Mouse (Mus musculus) kidney, postnatal 0 days (tissue): ENCODE measurements around the gene Ccdc85c. TPM values are rescaled to one million over a fixed set of nuclear protein-coding genes. Genes with fewer than 3 reads are reported as not detected.

ENCODE experiments used
- ATAC-seq: fragments of 200-750 bp; cut with Nextera tagmentation; replicated peaks from 2 replicates; pipeline ENCODE4 v1.8.0; 2017; ENCODE audit warnings: low read depth, moderate number of reproducible peaks, moderate TSS enrichment, moderate library complexity; ENCODE audit not compliant: low FRiP score
- DNase-seq: peaks from one replicate; pipeline ENCODE4 v3.0.0-alpha.2; 2016; ENCODE audit warnings: low spot score
- H3K27ac ChIP-seq: fragments of 300-500 bp; sonication (generic); 2 replicates; pipeline ENCODE4 v1.5.1; 2014; ENCODE audit warnings: mild to moderate bottlenecking
- H3K27me3 ChIP-seq: fragments of 300-500 bp; sonication (generic); 2 replicates; pipeline ENCODE4 v1.6.1; 2014; ENCODE audit warnings: low read length, mixed read lengths; ENCODE audit not compliant: insufficient read depth
- H3K36me3 ChIP-seq: fragments of 300-500 bp; sonication (generic); 2 replicates; pipeline ENCODE4 v1.6.1; 2014; ENCODE audit warnings: low read length, mixed read lengths; ENCODE audit not compliant: insufficient read depth
- H3K4me1 ChIP-seq: fragments of 300-500 bp; sonication (generic); replicated peaks from 2 replicates; pipeline ENCODE4 v1.6.1; 2014; ENCODE audit warnings: antibody characterized with exemption, low read length, mixed read lengths; ENCODE audit not compliant: insufficient read depth
- H3K4me2 ChIP-seq: fragments of 300-500 bp; sonication (generic); 2 replicates; pipeline ENCODE4 v1.6.1; 2014; ENCODE audit warnings: mild to moderate bottlenecking, low read length, moderate library complexity, mixed read lengths
- H3K4me3 ChIP-seq: fragments of 300-500 bp; sonication (generic); replicated peaks from 2 replicates; pipeline ENCODE4 v1.5.1; 2014; ENCODE audit warnings: low read depth, low read length
- H3K9ac ChIP-seq: fragments of 300-500 bp; sonication (generic); 2 replicates; pipeline ENCODE4 v1.6.1; 2014; ENCODE audit warnings: low read depth, low read length
- H3K9me3 ChIP-seq: fragments of 300-500 bp; sonication (generic); replicated peaks from 2 replicates; pipeline ENCODE4 v1.6.1; 2016; ENCODE audit warnings: low read length, inconsistent platforms, mixed read lengths
- CTCF ChIP-seq: IDR thresholded peaks from 2 replicates; pipeline ENCODE4 v1.5.1; 2016; ENCODE audit warnings: antibody characterized with exemption, low read depth, mild to moderate bottlenecking, moderate library complexity
- WGBS: fragments of 180-500 bp; shearing (Covaris S2); extraction: QIAGEN DNeasy Blood & Tissue Kit; methylation state at CpG from one replicate; pipeline ENCODE4 v1.1.7; 2014; 5-methylcytosine and 5-hydroxymethylcytosine counted together
- polyA plus RNA-seq: library from polyadenylated mRNA; unstranded; fragments of >200 nt; fragmentation: Nextera tagmentation; extraction: Ambion mirVana; gene quantifications from 2 replicates; pipeline ENCODE4 v1.2.1, GENCODE M21; 2015

Ccdc85c gene
- polyA plus RNA-seq, result 7.2 and 7.7 TPM in 2 replicates

GRCm38 (mm10) chr12:108274661-108275507 lies at the start of gene Ccdc85c:
Gene Ccdc85c (minus strand): TSS chr12:108275425.
- peak within 1 kb of the TSS; percentile 69 for H3K4me3 ChIP-seq
- TF ChIP-seq CTCF, result no peak
- peak within 1 kb of the TSS; percentile 79 for H3K9ac ChIP-seq
- under 1% methylated on average over 92 of the region's 120 CpGs for WGBS
- peak within 1 kb of the TSS; percentile 98 for H3K4me2 ChIP-seq
- H3K36me3 ChIP-seq, result no peaks in the 10 kb centered on the region
- no peaks in the 10 kb centered on the region for H3K9me3 ChIP-seq
- H3K27me3 ChIP-seq, result no peaks in the 10 kb centered on the region
- ATAC-seq (no peak), DNase-seq (no peak)
- H3K4me1 ChIP-seq, result peaks cover 53% of the 10 kb centered on the region
- H3K27ac ChIP-seq, result peak within 1 kb of the TSS; percentile 78

DNA sequence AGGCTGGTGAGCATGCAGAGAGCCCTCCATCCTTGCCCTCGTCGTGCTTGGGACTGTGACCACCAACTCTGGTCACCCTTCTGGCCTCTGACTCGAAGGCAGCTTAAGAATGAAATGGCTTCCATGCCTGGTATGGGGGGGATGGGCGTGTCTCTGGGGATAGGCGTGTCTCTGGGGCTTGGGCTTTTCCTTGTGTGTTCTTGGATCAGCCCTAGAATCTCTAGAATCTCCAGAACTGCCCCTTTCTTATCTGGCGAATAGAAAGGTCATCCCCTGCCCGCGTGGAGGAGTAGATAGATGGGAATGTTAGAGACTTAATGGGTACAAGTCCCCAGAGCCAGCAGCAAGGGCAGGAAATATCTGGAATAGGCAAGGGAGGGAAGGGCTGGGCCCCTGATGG lies 44.9 kb upstream of the Ccdc85c start:
- WGBS, result 26% methylated on average over 8 of the region's 8 CpGs
- ATAC-seq (no peak), DNase-seq (no peak)
- Histone ChIP-seq H3K9ac (no peak overlapping the region), H3K4me3 (no peak overlapping the region), H3K36me3 (no peaks in the 10 kb centered on the region), H3K27ac (no peak overlapping the region), H3K4me1 (peaks cover 6% of the 10 kb centered on the region; the same call in 1 of the 2 replicates), H3K9me3 (no peaks in the 10 kb centered on the region), H3K27me3 (peaks cover 23% of the 10 kb centered on the region), H3K4me2 (no peak overlapping the region)
- TF ChIP-seq CTCF, result no peak

DNA sequence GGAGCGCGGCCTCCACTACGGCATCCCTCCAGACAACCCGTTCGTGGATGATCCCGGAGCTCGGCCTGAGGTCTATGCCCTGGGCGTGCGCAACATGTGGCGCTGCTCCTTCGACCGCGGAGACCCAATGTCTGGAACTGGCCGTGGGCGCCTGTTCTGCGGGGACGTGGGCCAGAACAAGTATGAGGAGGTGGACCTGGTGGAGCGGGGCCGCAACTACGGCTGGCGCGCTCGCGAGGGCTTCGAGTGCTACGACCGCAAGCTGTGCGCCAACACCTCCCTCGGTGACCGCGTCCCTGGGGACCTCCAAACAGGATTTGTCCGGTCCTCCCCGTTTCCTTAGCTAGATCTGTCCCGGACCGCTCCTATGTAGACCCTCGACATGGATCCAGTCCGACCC lies 43.3 kb upstream of the Ccdc85c start:
- no peak overlapping the region for H3K9ac ChIP-seq
- H3K4me3 ChIP-seq, result peak overlapping the region; percentile 8; the same call in 1 of the 2 replicates
- no peak for DNase-seq
- no peaks in the 10 kb centered on the region for H3K36me3 ChIP-seq
- H3K4me2 ChIP-seq, result peak overlapping the region; percentile 30
- H3K27me3 ChIP-seq, result peaks cover 23% of the 10 kb centered on the region
- no peaks in the 10 kb centered on the region for H3K9me3 ChIP-seq
- no peak overlapping the region for H3K27ac ChIP-seq
- no peak for TF ChIP-seq CTCF
- no peak for ATAC-seq
- 10% methylated on average over 37 of the region's 37 CpGs for WGBS
- H3K4me1 ChIP-seq, result peaks cover 6% of the 10 kb centered on the region; the same call in 1 of the 2 replicates

DNA sequence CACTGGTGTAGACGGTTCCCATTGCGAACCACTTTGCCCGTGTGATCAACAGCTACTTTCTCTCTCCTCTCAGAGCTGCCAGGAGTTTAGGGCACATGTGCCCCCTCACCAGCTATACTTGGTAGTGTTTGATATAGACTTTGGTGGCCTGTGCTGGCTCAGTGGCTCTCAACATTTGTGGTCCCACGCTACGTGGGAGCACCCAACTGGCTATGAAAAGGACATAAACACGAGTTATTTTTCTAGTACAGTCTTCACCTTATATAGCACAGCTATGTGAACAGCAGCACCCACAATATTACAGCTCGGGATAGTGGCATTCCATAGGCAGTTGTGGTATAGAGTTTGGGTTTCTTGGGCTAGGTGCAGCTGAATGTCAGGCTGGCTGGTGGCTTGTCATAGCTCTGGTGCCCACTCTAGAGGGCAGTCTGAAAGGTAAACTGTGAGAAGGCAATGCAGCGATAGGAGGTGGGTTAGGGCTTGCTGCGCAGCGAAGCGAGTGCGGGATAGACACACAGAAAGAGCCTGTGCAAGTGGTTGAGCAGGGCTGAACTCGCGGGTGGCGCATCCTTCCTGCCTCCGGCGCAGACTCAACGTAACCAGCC lies 42.7 kb upstream of the Ccdc85c start:
- WGBS, result 17% methylated on average over 18 of the region's 18 CpGs
- peak overlapping the region; percentile 30 for H3K4me2 ChIP-seq
- no peak for ATAC-seq

DNA sequence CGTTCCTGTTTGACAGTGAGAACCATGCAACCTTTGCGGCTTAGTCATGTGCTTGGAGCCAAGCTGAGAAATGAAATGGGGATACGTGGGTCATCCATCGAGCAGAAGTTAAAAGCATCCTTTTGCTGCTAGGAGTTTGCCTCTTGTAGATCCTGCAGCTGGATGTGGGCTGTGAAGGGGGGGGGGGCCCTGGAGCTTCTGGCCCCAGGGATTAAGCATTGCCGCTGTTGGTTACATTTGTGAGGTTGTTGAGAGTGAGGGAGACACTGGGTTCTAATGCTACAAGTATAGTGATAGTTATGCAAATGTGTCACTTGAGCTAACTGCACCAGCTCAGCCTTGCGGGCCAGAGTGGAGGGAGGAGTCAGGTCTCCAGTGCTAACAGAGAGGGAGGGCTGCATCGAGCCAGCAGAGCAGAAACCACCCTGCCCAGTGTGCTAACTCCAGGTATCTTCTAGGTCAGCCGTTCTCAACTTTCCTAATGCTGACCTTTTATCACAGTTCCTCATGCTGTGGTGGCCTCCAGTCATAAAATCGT lies 42.0 kb upstream of the Ccdc85c start:
- Histone ChIP-seq H3K9ac (no peak overlapping the region), H3K4me1 (peaks cover 8% of the 10 kb centered on the region), H3K4me2 (no peak overlapping the region), H3K4me3 (no peak overlapping the region), H3K27ac (no peak overlapping the region), H3K9me3 (no peaks in the 10 kb centered on the region), H3K27me3 (peaks cover 23% of the 10 kb centered on the region), H3K36me3 (no peaks in the 10 kb centered on the region)
- ATAC-seq, result no peak
- TF ChIP-seq CTCF, result no peak
- DNase-seq, result peak; percentile 60
- WGBS, result 10% methylated on average over 9 of the region's 9 CpGs

More for the DNA sequence above, 42.7 kb upstream of the Ccdc85c start:
- no peak for DNase-seq
- Histone ChIP-seq H3K36me3 (no peaks in the 10 kb centered on the region), H3K27me3 (peaks cover 23% of the 10 kb centered on the region), H3K4me1 (peaks cover 6% of the 10 kb centered on the region; the same call in 1 of the 2 replicates), H3K27ac (no peak overlapping the region), H3K9ac (no peak overlapping the region), H3K9me3 (no peaks in the 10 kb centered on the region), H3K4me3 (0 out of 2 replicates have a peak overlapping the region, but pooled peaks have one; percentile 8)
- no peak; the same call in 1 of the 2 replicates for TF ChIP-seq CTCF

DNA sequence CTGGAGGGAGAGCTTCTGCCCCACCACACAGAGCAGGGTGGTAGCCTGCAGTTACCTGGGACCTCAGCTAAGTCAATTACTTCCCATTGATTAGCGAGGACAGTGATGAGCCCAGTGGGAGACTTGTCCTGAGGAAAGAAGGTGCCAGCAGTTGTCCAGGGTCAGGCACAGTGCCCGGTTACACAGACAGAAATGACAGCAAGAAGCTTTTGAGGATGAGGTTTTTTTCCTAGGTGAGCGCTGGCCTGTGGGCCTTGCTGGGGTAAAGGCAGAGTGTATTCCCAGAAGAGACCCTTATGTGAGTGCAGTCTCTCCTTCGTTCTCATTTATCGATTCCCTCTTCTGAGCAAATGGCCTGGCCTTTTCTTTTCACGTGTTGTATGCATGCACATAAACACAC lies 41.4 kb upstream of the Ccdc85c start:
- no peak overlapping the region for H3K4me2 ChIP-seq
- H3K27me3 ChIP-seq, result peaks cover 23% of the 10 kb centered on the region
- no peaks in the 10 kb centered on the region for H3K9me3 ChIP-seq
- no peaks in the 10 kb centered on the region for H3K36me3 ChIP-seq
- DNase-seq (no peak), ATAC-seq (no peak)
- TF ChIP-seq CTCF, result no peak
- H3K4me1 ChIP-seq, result peaks cover 9% of the 10 kb centered on the region
- H3K4me3 ChIP-seq, result no peak overlapping the region
- H3K9ac ChIP-seq, result no peak overlapping the region
- 43% methylated on average over 6 of the region's 6 CpGs for WGBS
- no peak overlapping the region for H3K27ac ChIP-seq
